Mouse (Mus musculus) spleen, embryonic (tissue): ENCODE measurements around the gene Haus2.

Source experiments
- CTCF ChIA-PET: fragments of 350-600 bp; sonication (Branson Sonifier 250); formaldehyde crosslinking; loops from one replicate; lab custom pipeline; 2022; lab: Charles Lee

The Haus2 gene

DNA sequence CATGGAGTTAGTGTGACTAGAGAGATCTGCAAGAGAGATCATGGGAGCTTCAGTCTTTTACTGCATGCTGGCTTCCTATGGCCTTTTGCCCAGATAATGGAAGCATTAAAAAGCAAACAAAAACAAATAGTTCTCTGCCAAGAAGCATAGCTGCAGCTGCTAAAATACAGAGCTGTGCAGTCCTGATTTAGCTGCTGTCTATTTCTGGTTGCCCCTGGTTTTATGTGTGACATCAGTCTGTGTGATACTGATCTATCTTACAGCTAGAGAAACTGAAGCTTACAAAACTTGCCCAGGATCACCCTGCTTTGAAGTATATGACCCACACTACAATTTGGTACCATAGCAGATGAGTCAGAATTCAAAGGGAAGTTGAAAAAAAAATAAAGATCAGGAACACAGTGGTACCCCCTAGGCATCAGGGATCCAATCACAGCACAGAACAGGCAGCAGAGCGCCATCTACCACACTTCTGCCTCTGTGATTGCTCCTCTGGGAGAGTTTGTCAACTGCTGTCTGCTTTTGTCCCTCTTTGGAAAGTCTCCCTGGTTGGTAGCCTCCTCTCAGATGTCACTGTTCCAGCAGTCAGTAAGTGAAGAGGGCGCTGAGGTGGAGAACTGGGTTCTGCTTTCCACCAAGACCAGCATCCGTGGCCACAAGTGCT is 54.4 kb downstream of the Haus2 start:
- CTCF ChIA-PET: interaction anchor here (0.5 kb wide), 1 partner anchor 1279 kb away, joined by 3 read pairs; no protein-coding TSS in a partner anchor

DNA sequence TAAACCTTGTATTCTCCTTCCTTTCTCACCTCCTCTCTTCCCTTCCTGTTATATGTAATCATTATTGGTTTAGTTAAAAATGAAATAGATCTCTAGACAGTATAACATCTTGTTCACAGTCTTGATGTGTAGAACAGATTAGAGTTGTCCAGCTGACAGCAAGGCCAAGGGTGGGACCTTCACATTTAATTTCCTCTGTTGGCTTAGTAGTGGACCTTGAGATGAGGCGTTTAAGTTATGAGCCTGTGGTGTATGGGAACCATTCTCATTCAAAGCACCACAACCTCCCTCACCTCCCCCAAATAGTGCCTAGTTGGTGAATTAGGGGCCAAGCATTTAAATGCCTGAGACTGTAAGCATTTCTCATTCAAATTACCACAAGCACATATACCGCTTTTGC is 58.3 kb downstream of the Haus2 start:
- CTCF ChIA-PET: no interaction called here

DNA sequence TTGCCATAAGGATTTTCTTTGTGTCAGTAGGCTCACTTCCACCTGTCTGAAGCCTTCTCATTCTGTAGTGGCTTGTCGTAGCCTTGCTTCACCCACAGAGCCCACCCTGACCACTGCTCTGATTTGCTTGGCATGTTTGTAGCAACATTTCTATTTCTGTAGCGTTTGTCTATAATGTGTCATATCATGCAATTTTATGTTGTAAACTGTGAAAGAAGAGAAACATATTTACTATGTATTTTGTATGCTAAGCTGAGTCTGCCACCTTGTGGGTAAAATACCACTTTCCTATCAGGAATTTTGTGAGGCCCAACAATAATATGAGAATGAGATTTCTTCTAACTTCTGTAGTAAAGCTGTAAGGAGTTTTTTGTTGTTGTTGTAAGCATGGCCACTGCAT is 61.1 kb downstream of the Haus2 start:
- CTCF ChIA-PET: interaction anchor here (1.4 kb wide), 1 partner anchor 192 kb away, joined by 5 read pairs; no protein-coding TSS in a partner anchor
